Mouse (Mus musculus) forebrain, embryonic 10.5 days (tissue): ENCODE measurements around the gene Mgat4a. TPM values are rescaled to one million over a fixed set of nuclear protein-coding genes. Genes with fewer than 3 reads are reported as not detected.

Experiments
- polyA plus RNA-seq: library from polyadenylated mRNA; unstranded; fragments of >200 nt; fragmentation: Nextera tagmentation; extraction: Ambion mirVana; gene quantifications from 2 replicates; pipeline ENCODE4 v1.2.1, GENCODE M21; 2016

Gene Mgat4a
- polyA plus RNA-seq, 1 experiment from 2014 or later, result 2.5 TPM

Other genes with a start within 250 kb of the Mgat4a start
- 9.7 and 10.1 TPM in 2 replicates for gene Inpp4a, start 241.2 kb downstream of the Mgat4a start, polyA plus RNA-seq
- 62.4 and 64.3 TPM in 2 replicates for gene Coa5, start 110.9 kb downstream of the Mgat4a start, polyA plus RNA-seq
- 113 and 122 TPM in 2 replicates for gene Unc50, start 110.9 kb downstream of the Mgat4a start, polyA plus RNA-seq
- gene 2010300C02Rik, start 179.1 kb upstream of the Mgat4a start, polyA plus RNA-seq, result 0.66 and 0.68 TPM in 2 replicates